Mouse (Mus musculus) CH12.LX (cell line): ENCODE results near the gene Mrpl18. TPM values are rescaled to one million over a fixed set of nuclear protein-coding genes. Genes with fewer than 3 reads are reported as not detected.

ENCODE experiments used
- DNase-seq: peaks from one replicate; pipeline ENCODE4 v3.0.0-alpha.2; 2013; ENCODE audit errors: extremely low read depth
- H3K27ac ChIP-seq: 2 replicates; pipeline ENCODE4 v1.5.1; 2012; ENCODE audit warnings: low read depth, mild to moderate bottlenecking, control low read depth, moderate library complexity; ENCODE audit not compliant: insufficient read depth
- H3K27me3 ChIP-seq: replicated peaks from 2 replicates; pipeline ENCODE3; 2012; ENCODE audit warnings: inconsistent platforms
- H3K36me3 ChIP-seq, 2 experiments: replicated peaks in 1 of 2; 2 replicates each; pipeline versions ENCODE3 to v1.6.1; 2012; ENCODE audit warnings: inconsistent platforms in 1 of 2, low read length in 1 of 2, mild to moderate bottlenecking in 1 of 2, mixed read lengths in 1 of 2, moderate library complexity in 1 of 2; ENCODE audit not compliant: control insufficient read depth in 1 of 2, insufficient read depth in 1 of 2
- H3K4me1 ChIP-seq, 2 experiments: 2 replicates each; pipeline ENCODE4 v1.6.1; 2012; ENCODE audit warnings: inconsistent platforms in 1 of 2, moderate library complexity in 1 of 2; ENCODE audit not compliant: insufficient read depth in 2 of 2, control insufficient read depth in 1 of 2
- H3K4me2 ChIP-seq: 2 replicates; pipeline ENCODE4 v1.6.1; 2012; ENCODE audit warnings: low read depth, mild to moderate bottlenecking, control low read depth; ENCODE audit not compliant: poor library complexity, insufficient read depth, severe bottlenecking
- H3K4me3 ChIP-seq, 3 experiments: fragments of 150-350 bp in 1 of 3; sonication (generic) in 1 of 3; replicated peaks in 1 of 3; 2 replicates each; pipeline versions ENCODE3 to v1.5.1; 2011 to 2012; ENCODE audit warnings: low read depth in 2 of 3, low read length in 2 of 3, mild to moderate bottlenecking in 2 of 3, moderate library complexity in 2 of 3, control low read depth in 1 of 3, improper control_type of control experiment in 1 of 3, inconsistent platforms in 1 of 3, mixed read lengths in 1 of 3; ENCODE audit not compliant: poor library complexity in 1 of 3
- H3K79me2 ChIP-seq: replicated peaks from 2 replicates; pipeline ENCODE4 v1.6.1; 2012; ENCODE audit warnings: mild to moderate bottlenecking, moderate library complexity; ENCODE audit not compliant: control insufficient read depth, poor library complexity, insufficient read depth, severe bottlenecking; ENCODE audit errors: extremely low read depth
- H3K9ac ChIP-seq: 2 replicates; pipeline ENCODE4 v1.6.1; 2012; ENCODE audit warnings: low read depth, mild to moderate bottlenecking, control low read depth, moderate library complexity; ENCODE audit not compliant: insufficient read depth
- H3K9me3 ChIP-seq: replicated peaks from 2 replicates; pipeline ENCODE3; 2012; ENCODE audit warnings: low read length, inconsistent platforms, mixed read lengths
- CHD2 ChIP-seq: IDR thresholded peaks from 2 replicates; pipeline ENCODE4 v1.6.1; 2011; ENCODE audit warnings: low read length, improper control_type of control experiment
- CTCF ChIP-seq, 2 experiments: IDR thresholded peaks in 1 of 2; conservative IDR thresholded peaks in 1 of 2; 2 replicates each; pipeline ENCODE4 v1.5.1; 2011 to 2012; ENCODE audit warnings: low read depth in 2 of 2, low read length in 2 of 2, improper control_type of control experiment in 1 of 2, inconsistent platforms in 1 of 2, mild to moderate bottlenecking in 1 of 2, moderate library complexity in 1 of 2
- ELF1 ChIP-seq: IDR thresholded peaks from 2 replicates; pipeline ENCODE4 v1.6.1; 2014; ENCODE audit warnings: low read depth, mild to moderate bottlenecking, inconsistent platforms, low read length, improper control_type of control experiment
- EP300 ChIP-seq: IDR thresholded peaks from 2 replicates; pipeline ENCODE4 v1.6.1; 2011; ENCODE audit warnings: low read length, improper control_type of control experiment
- ETS1 ChIP-seq: conservative IDR thresholded peaks from 2 replicates; pipeline ENCODE4 v1.6.1; 2012; ENCODE audit warnings: low read depth, mild to moderate bottlenecking, inconsistent platforms, low read length, improper control_type of control experiment, moderate library complexity
- GABPA ChIP-seq: IDR thresholded peaks from 2 replicates; pipeline ENCODE4 v1.6.1; 2012; ENCODE audit warnings: low read depth, low read length, improper control_type of control experiment, inconsistent platforms; ENCODE audit not compliant: insufficient replicate concordance
- JUN ChIP-seq: IDR thresholded peaks from 2 replicates; pipeline ENCODE4 v1.6.1; 2011; ENCODE audit warnings: low read depth, mild to moderate bottlenecking, low read length, improper control_type of control experiment, moderate library complexity; ENCODE audit not compliant: insufficient read depth
- MAZ ChIP-seq: IDR thresholded peaks from 2 replicates; pipeline ENCODE4 v1.6.1; 2012; ENCODE audit warnings: low read depth, mild to moderate bottlenecking, inconsistent platforms, low read length, improper control_type of control experiment, moderate library complexity
- MEF2A ChIP-seq: IDR thresholded peaks from 2 replicates; pipeline ENCODE4 v1.6.1; 2014; ENCODE audit warnings: low read depth, mild to moderate bottlenecking, inconsistent platforms, low read length, improper control_type of control experiment, borderline replicate concordance
- MXI1 ChIP-seq: IDR thresholded peaks from 2 replicates; pipeline ENCODE4 v1.6.1; 2011; ENCODE audit warnings: mild to moderate bottlenecking, low read depth, low read length, improper control_type of control experiment
- NELFE ChIP-seq: IDR thresholded peaks from 2 replicates; pipeline ENCODE4 v1.6.1; 2011; ENCODE audit warnings: low read depth, low read length, improper control_type of control experiment
- NRF1 ChIP-seq: IDR thresholded peaks from 2 replicates; pipeline ENCODE4 v1.6.1; 2014; ENCODE audit warnings: low read depth, mild to moderate bottlenecking, inconsistent platforms, low read length, improper control_type of control experiment, moderate library complexity
- RCOR1 ChIP-seq: conservative IDR thresholded peaks from 2 replicates; pipeline ENCODE4 v1.6.1; 2012; ENCODE audit warnings: low read depth, mild to moderate bottlenecking, inconsistent platforms, low read length, improper control_type of control experiment
- SMC3 ChIP-seq: IDR thresholded peaks from 2 replicates; pipeline ENCODE4 v1.6.1; 2011; ENCODE audit warnings: low read depth, low read length, improper control_type of control experiment
- USF2 ChIP-seq: conservative IDR thresholded peaks from 2 replicates; pipeline ENCODE4 v1.6.1; 2011; ENCODE audit warnings: low read depth, low read length, improper control_type of control experiment
- ZC3H11A ChIP-seq: IDR thresholded peaks from 2 replicates; pipeline ENCODE4 v1.6.1; 2012; ENCODE audit warnings: low read depth, mild to moderate bottlenecking, inconsistent platforms, low read length, improper control_type of control experiment
- ZKSCAN1 ChIP-seq: IDR thresholded peaks from 2 replicates; pipeline ENCODE4 v1.6.1; 2012; ENCODE audit warnings: low read depth, inconsistent platforms, low read length, improper control_type of control experiment, borderline replicate concordance
- ZMIZ1 ChIP-seq: IDR thresholded peaks from 2 replicates; pipeline ENCODE4 v1.6.1; 2012; ENCODE audit warnings: low read depth, mild to moderate bottlenecking, inconsistent platforms, low read length, improper control_type of control experiment
- dilution Hi-C: fragments of 300-500 bp; cut with MboI; formaldehyde crosslinking; loops from 2 replicates; pipeline ENCODE4 v1.14.3; 2020; ENCODE audit warnings: low sequenced_read_pairs; ENCODE audit not compliant: extremely low pct_unique_long_range_greater_than_20kb, extremely low pct_ligation_motif_present
- in situ Hi-C: fragments of 300-500 bp; cut with MboI; formaldehyde crosslinking; loops from 3 replicates; pipeline ENCODE4 v1.14.3; 2019; ENCODE audit warnings: low sequenced_read_pairs, low pct_ligation_motif_present, low pct_unique_long_range_greater_than_20kb, mixed read lengths
- polyA plus RNA-seq: library from polyadenylated mRNA; unstranded; fragments of >175 nt; gene quantifications from 2 replicates; pipeline ENCODE4 v1.2.1, GENCODE M21; 2012; ENCODE audit warnings: low read depth; ENCODE audit not compliant: insufficient read length
- total RNA-seq, 2 experiments: library from RNA; depleted of rRNA; stranded (reverse); fragments of 300-350 nt in 1 of 2; fragments of >200 nt in 1 of 2; gene quantifications; 2 replicates each; pipeline ENCODE4 v1.2.3; 2012 to 2014

Gene Mrpl18
- total and polyA plus RNA-seq, 3 experiments: 132 to 197 (median 150) TPM

DNA sequence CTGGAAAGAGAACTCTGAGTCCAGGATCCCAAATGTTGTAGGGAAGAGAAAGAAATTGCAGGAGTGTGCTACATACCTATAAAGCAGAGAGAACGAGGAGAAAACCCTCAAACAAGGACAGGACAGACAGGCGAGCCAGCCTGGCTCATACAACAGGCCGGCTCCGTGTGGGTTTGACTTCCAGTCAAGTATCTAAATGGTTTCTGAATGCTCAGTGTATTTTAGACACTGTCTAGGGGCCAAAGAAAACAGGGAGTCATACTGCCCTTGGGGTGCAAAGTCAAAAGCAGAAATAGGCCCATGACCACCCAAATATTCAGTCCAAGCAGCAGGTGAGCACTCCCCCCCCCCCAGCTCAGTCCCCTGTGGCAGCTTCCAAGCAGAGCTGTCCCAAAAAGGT, 10.3 kb downstream of the Mrpl18 start:
- H3K9me3 ChIP-seq: no peaks in the 10 kb centered on the region
- in situ Hi-C loops: no loop called here
- no peak overlapping the region for H3K4me2 ChIP-seq

DNA sequence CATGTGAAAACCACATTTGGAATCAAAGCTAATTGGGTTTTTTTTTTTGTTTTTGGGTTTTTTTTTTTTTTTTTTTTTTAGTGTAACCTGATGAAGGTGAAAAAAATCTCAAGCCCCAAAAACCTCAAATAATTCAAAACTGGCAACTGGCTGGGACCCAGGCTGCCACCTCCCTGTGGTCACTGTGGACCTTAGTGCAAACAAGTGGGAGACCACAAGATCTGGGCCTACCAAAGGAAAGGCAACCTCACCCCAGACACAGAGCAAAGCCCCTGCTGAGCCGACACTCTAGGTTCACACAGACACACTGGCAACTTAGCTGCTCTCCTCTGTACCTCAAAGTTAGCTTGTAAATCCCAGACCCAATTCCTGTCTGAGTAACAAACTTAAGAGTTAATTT, 11.8 kb downstream of the Mrpl18 start:
- dilution Hi-C loops: no loop called here
- no peak for TF ChIP-seq ETS1
- TF ChIP-seq NRF1: no peak
- TF ChIP-seq ZKSCAN1: no peak
- no peak for TF ChIP-seq CTCF (conservative IDR thresholded peaks at IDR 0.05 in 1 of 2, IDR thresholded peaks at IDR 0.05 in 1 of 2; ENCODE audit: low read depth in 2 of 2, low read length in 2 of 2)
- TF ChIP-seq CHD2: no peak
- TF ChIP-seq EP300: no peak
- TF ChIP-seq NELFE: no peak
- no peak for TF ChIP-seq MXI1
- TF ChIP-seq JUN: no peak
- TF ChIP-seq ZMIZ1: no peak
- TF ChIP-seq RCOR1: no peak
- TF ChIP-seq ELF1: no peak
- no peak for TF ChIP-seq MAZ
- no peak for TF ChIP-seq USF2
- no peak for TF ChIP-seq MEF2A
- no peak for TF ChIP-seq ZC3H11A
- no peak for TF ChIP-seq SMC3
- no peak for TF ChIP-seq GABPA

More for the DNA sequence above, 10.3 kb downstream of the Mrpl18 start:
- Histone ChIP-seq H3K36me3 (peaks cover 20 to 62% of the 10 kb centered on the region in 2 experiments), H3K27ac (no peak overlapping the region), H3K27me3 (no peaks in the 10 kb centered on the region)
- DNase-seq: no peak
- TF ChIP-seq MEF2A (no peak), JUN (no peak), CHD2 (no peak)
- TF ChIP-seq, all 38 proteins: peak for 0
- Histone ChIP-seq H3K4me3 (no peak overlapping the region), H3K79me2 (no peaks in the 10 kb centered on the region), H3K9ac (no peak overlapping the region), H3K4me1 (peaks cover 0 to 11% of the 10 kb centered on the region in 2 experiments; a peak in 2 of 4 replicates)
- dilution Hi-C loops: no loop called here

More for the DNA sequence above, 11.8 kb downstream of the Mrpl18 start:
- no peak overlapping the region for H3K9ac ChIP-seq
- H3K4me1 ChIP-seq: peaks cover 0 to 11% of the 10 kb centered on the region in 2 experiments; a peak in 2 of 4 replicates
- no peak overlapping the region for H3K4me2 ChIP-seq
- in situ Hi-C loops: no loop called here
- H3K79me2 ChIP-seq: no peaks in the 10 kb centered on the region
- no peak overlapping the region for H3K4me3 ChIP-seq
- no peak overlapping the region for H3K27ac ChIP-seq
- no peaks in the 10 kb centered on the region for H3K9me3 ChIP-seq
- DNase-seq: no peak
- H3K36me3 ChIP-seq: peaks cover 22 to 62% of the 10 kb centered on the region in 2 experiments
- H3K27me3 ChIP-seq: no peaks in the 10 kb centered on the region
